Mouse (Mus musculus): ENCODE data around the gene Foxc1.

DNA sequence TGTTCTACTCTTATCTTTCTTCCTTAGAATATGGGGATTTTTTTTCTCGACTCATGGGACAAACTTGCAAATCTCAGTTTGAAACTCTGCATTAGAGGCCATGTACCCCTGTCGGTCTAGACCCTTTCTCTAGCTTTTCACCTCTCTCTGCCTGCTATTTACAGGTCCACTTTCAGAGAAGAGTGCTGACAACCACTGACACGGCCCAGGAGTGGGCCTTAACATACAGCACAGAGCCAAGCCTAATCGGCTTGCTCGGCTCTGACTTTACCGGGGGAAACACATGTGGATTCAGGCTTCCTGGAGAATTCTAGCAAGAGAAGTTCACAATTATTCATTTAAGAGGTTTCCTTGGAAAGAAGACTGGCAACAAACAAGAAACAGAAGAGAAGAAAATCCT, 14.6 kb downstream of the Foxc1 start:
- no peak for TF ChIP-seq NELFE (IDR thresholded peaks at IDR 0.05; ENCODE audit: low read depth, low read length)
- TF ChIP-seq POLR2AphosphoS2 (IDR thresholded peaks at IDR 0.05; ENCODE audit: low read length): no peak
- no peak for TF ChIP-seq CTCF (IDR thresholded peaks at IDR 0.05 in 2 of 3, conservative IDR thresholded peaks at IDR 0.05 in 1 of 3; ENCODE audit: control insufficient read depth in 1 of 3, insufficient read depth in 1 of 3, low read depth in 2 of 3, low read length in 3 of 3, poor library complexity in 1 of 3, severe bottlenecking in 1 of 3)
- no peak for TF ChIP-seq MAZ (IDR thresholded peaks at IDR 0.05; ENCODE audit: low read depth, low read length)
- no peak for TF ChIP-seq JUND (IDR thresholded peaks at IDR 0.05; ENCODE audit: low read depth, low read length)
- TF ChIP-seq HCFC1 (IDR thresholded peaks at IDR 0.05; ENCODE audit: low read depth, low read length): no peak
- TF ChIP-seq TCF12 (IDR thresholded peaks at IDR 0.05; ENCODE audit: low read depth, low read length): no peak
- no peak for TF ChIP-seq ZC3H11A (IDR thresholded peaks at IDR 0.05; ENCODE audit: low read depth, low read length)
- TF ChIP-seq POLR2A (IDR thresholded peaks at IDR 0.05; ENCODE audit: control insufficient read depth in 1 of 2, insufficient read depth in 1 of 2, low read depth in 1 of 2, low read length in 2 of 2, poor library complexity in 1 of 2): no peak
- no peak for TF ChIP-seq MYC (IDR thresholded peaks at IDR 0.05; ENCODE audit: low read depth, low read length)
- no peak for TF ChIP-seq ZNF384 (IDR thresholded peaks at IDR 0.05; ENCODE audit: low read depth, low read length)
- TF ChIP-seq ZKSCAN1 (IDR thresholded peaks at IDR 0.05; ENCODE audit: low read depth, low read length): no peak
- no peak for TF ChIP-seq RAD21 (IDR thresholded peaks at IDR 0.05; ENCODE audit: low read depth, low read length)
- TF ChIP-seq EP300 (IDR thresholded peaks at IDR 0.05; ENCODE audit: low read depth in 1 of 2, low read length in 2 of 2): no peak
